Mouse (Mus musculus) limb, embryonic 15.5 days (tissue): ENCODE results near the gene Hsd17b11. TPM values are rescaled to one million over a fixed set of nuclear protein-coding genes. Genes with fewer than 3 reads are reported as not detected.

ENCODE experiments used
- microRNA-seq: library from miRNA; unstranded; fragments of <30 nt; microRNA quantifications from one replicate; pipeline ENCODE4, GENCODE M21; 2016
- polyA plus RNA-seq: library from polyadenylated mRNA; unstranded; fragments of >200 nt; fragmentation: Nextera tagmentation; extraction: Ambion mirVana; gene quantifications from 2 replicates; pipeline ENCODE4 v1.2.1, GENCODE M21; 2015

The Hsd17b11 gene
- polyA plus RNA-seq, 1 experiment from 2014 or later: 4.0 TPM

Small RNAs within 50 kb of the gene (microRNA-seq; reads per million reads assigned to microRNA genes)
- gene Mir5619: not detected

Other genes with a start within 250 kb of the Hsd17b11 start
- 13.7 and 15.5 TPM in 2 replicates for gene Klhl8, start 110.7 kb downstream of the Hsd17b11 start, polyA plus RNA-seq
- gene Hsd17b13, start 44.5 kb downstream of the Hsd17b11 start, polyA plus RNA-seq: 0.18 TPM in 1 of 2 replicates, not detected in the other
- gene Nudt9, start 24.4 kb upstream of the Hsd17b11 start, polyA plus RNA-seq: 57.0 and 59.6 TPM in 2 replicates
- not detected in 2 replicates for gene Gm17660, start 55.7 kb upstream of the Hsd17b11 start, polyA plus RNA-seq
- gene Sparcl1, start 91.8 kb upstream of the Hsd17b11 start, polyA plus RNA-seq: 96.7 and 115 TPM in 2 replicates
- not detected in 2 replicates for gene Dspp, start 148.8 kb upstream of the Hsd17b11 start, polyA plus RNA-seq
- 7.7 and 14.3 TPM in 2 replicates for gene Dmp1, start 180.7 kb upstream of the Hsd17b11 start, polyA plus RNA-seq